In the genomic region with DNA sequence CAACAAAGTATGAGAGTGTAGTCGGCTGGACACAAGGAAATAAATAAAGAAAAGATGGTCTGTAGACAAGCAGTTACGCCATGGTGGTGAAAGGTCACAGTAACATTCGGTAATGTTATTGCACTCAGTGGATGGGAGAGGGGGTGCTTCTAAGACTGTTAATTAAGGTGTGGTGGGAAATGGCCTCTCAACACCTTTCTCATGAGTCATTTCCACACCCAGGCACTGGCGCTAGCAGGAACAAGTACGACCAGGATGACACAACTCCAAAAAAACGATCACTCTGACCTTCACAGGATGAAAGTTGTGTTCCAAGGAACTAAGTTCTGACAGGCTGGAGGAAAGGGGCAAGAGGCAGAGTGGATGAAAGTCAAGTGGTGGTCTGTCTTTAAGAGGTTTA, we compare ENCODE assay signal across 23 mouse cellular contexts. TPM values are rescaled to one million over a fixed set of nuclear protein-coding genes. Genes with fewer than 3 reads are reported as not detected.
A peak's percentile ranks its signal among the peaks of the same experiment; 100 is the strongest.
DNase-seq lines count a peak whose midpoint lies in the region; ATAC-seq and TF ChIP-seq lines count a peak whose summit lies in the region.
"Had no signal": no experiment of that assay in that cellular context is flagged by ENCODE, and none has a peak within 500 bp of the region (broad histone marks: within the 10 kb centered on the region; RNA-seq: fewer than 3 reads in every experiment).

No protein-coding gene starts in this region.

- no peak overlapping the region for H3K4me3 ChIP-seq in heart, embryonic 12.5 days
- H3K4me3 ChIP-seq in heart, embryonic 10.5 days: no peak overlapping the region
- H3K4me3 ChIP-seq in intestine, embryonic 16.5 days (ENCODE audit: low read length): no peak overlapping the region
- no peak overlapping the region for H3K4me3 ChIP-seq in intestine, embryonic 15.5 days (replicated peaks)
- no peak overlapping the region for H3K4me3 ChIP-seq in small intestine, adult 2 months (ENCODE audit: low read depth, low read length)
- H3K4me3 ChIP-seq in forebrain, postnatal 0 days (ENCODE audit: low read depth, low read length): no peak overlapping the region
- H3K4me3 ChIP-seq: embryonic facial prominence, embryonic 15.5 days; erythroblast, embryonic 14.5 days; forebrain, embryonic 10.5 days; heart, adult 2 months; hindbrain, embryonic 13.5 days had no signal

- H3K36me3 ChIP-seq in heart, embryonic 12.5 days: no peaks in the 10 kb centered on the region
- no peaks in the 10 kb centered on the region for H3K36me3 ChIP-seq in heart, embryonic 10.5 days
- no peaks in the 10 kb centered on the region for H3K36me3 ChIP-seq in intestine, embryonic 16.5 days (ENCODE audit: control insufficient read depth, insufficient read depth, low read length)
- no peaks in the 10 kb centered on the region for H3K36me3 ChIP-seq in intestine, embryonic 15.5 days
- no peaks in the 10 kb centered on the region for H3K36me3 ChIP-seq in small intestine, adult 2 months (ENCODE audit: control insufficient read depth, insufficient read depth, low read length)
- no peaks in the 10 kb centered on the region for H3K36me3 ChIP-seq in forebrain, postnatal 0 days (ENCODE audit: insufficient read depth)
- H3K36me3 ChIP-seq: embryonic facial prominence, embryonic 15.5 days; forebrain, embryonic 10.5 days; G1E; hindbrain, embryonic 13.5 days had no signal

- H3K27me3 ChIP-seq in heart, embryonic 12.5 days (replicated peaks): no peaks in the 10 kb centered on the region
- H3K27me3 ChIP-seq in heart, embryonic 10.5 days (ENCODE audit: insufficient read depth, poor library complexity, severe bottlenecking): no peaks in the 10 kb centered on the region
- H3K27me3 ChIP-seq in intestine, embryonic 16.5 days (replicated peaks; ENCODE audit: control insufficient read depth, insufficient read depth, low read length): no peaks in the 10 kb centered on the region
- H3K27me3 ChIP-seq in intestine, embryonic 15.5 days (replicated peaks): no peaks in the 10 kb centered on the region
- H3K27me3 ChIP-seq in small intestine, adult 2 months (ENCODE audit: control insufficient read depth, insufficient read depth, low read length): no peaks in the 10 kb centered on the region
- H3K27me3 ChIP-seq in forebrain, postnatal 0 days (ENCODE audit: insufficient read depth, low read length): no peaks in the 10 kb centered on the region
- H3K27me3 ChIP-seq: embryonic facial prominence, embryonic 15.5 days; hindbrain, embryonic 13.5 days had no signal

- no peak overlapping the region for H3K4me2 ChIP-seq in heart, embryonic 12.5 days
- H3K4me2 ChIP-seq in intestine, embryonic 16.5 days (ENCODE audit: low read depth, low read length): no peak overlapping the region
- H3K4me2 ChIP-seq in intestine, embryonic 15.5 days (replicated peaks): no peak overlapping the region
- H3K4me2 ChIP-seq in forebrain, postnatal 0 days (ENCODE audit: low read depth): no peak overlapping the region
- H3K4me2 ChIP-seq: embryonic facial prominence, embryonic 15.5 days; hindbrain, embryonic 13.5 days had no signal

- no peak for TF ChIP-seq CTCF in small intestine, adult 2 months (IDR thresholded peaks at IDR 0.05; ENCODE audit: extremely low read depth, insufficient read length, insufficient replicate concordance, low read depth, low read length)
- no peak for TF ChIP-seq CTCF in forebrain, postnatal 0 days (IDR thresholded peaks at IDR 0.05; ENCODE audit: low read depth)

- H3K27ac ChIP-seq in heart, embryonic 12.5 days (ENCODE audit: poor library complexity, severe bottlenecking): peak overlapping the region; percentile 29; the same call in 1 of the 2 replicates
- H3K27ac ChIP-seq in heart, embryonic 10.5 days: no peak overlapping the region
- no peak overlapping the region for H3K27ac ChIP-seq in intestine, embryonic 16.5 days (ENCODE audit: low read length)
- no peak overlapping the region for H3K27ac ChIP-seq in intestine, embryonic 15.5 days
- H3K27ac ChIP-seq in small intestine, adult 2 months (ENCODE audit: insufficient read depth, low read depth, low read length): peak overlapping the region; percentile 74
- H3K27ac ChIP-seq in forebrain, postnatal 0 days (ENCODE audit: low read depth, low read length): no peak overlapping the region
- H3K27ac ChIP-seq: embryonic facial prominence, embryonic 15.5 days; forebrain, embryonic 10.5 days; heart, adult 2 months; hindbrain, embryonic 13.5 days; hindbrain, postnatal 0 days had no signal

- no peak for DNase-seq in heart, embryonic 10.5 days (ENCODE audit: low spot score)
- DNase-seq in ZHBTc4 (ENCODE audit: low read depth, low spot score): peak; percentile 42
- DNase-seq in forebrain, postnatal 0 days: no peak
- DNase-seq in cerebellum, postnatal 14 days: no peak
- DNase-seq: adrenal gland, postnatal 14 days; cerebellum, adult 18-20 months; cerebellum, adult 9-11 months; embryo, embryonic 11 days; gastrocnemius, postnatal 36 days; heart, adult 2 months; kidney, adult 11 months; kidney, adult 9 months had no signal

- H3K9ac ChIP-seq in heart, embryonic 12.5 days: no peak overlapping the region
- no peak overlapping the region for H3K9ac ChIP-seq in intestine, embryonic 16.5 days (ENCODE audit: low read depth, low read length)
- H3K9ac ChIP-seq in intestine, embryonic 15.5 days: no peak overlapping the region
- H3K9ac ChIP-seq in forebrain, postnatal 0 days: no peak overlapping the region
- H3K9ac ChIP-seq: embryonic facial prominence, embryonic 15.5 days; hindbrain, embryonic 13.5 days had no signal

- no peak for TF ChIP-seq POLR2A in small intestine, adult 2 months (IDR thresholded peaks at IDR 0.05; ENCODE audit: low read depth, low read length)

- peaks cover 26% of the 10 kb centered on the region for H3K4me1 ChIP-seq in heart, embryonic 12.5 days (replicated peaks)
- H3K4me1 ChIP-seq in heart, embryonic 10.5 days: peaks cover 21% of the 10 kb centered on the region
- H3K4me1 ChIP-seq in intestine, embryonic 16.5 days (ENCODE audit: control insufficient read depth, insufficient read depth, low read length): 0 out of 2 replicates have a peak, but pooled peaks cover 4% of the 10 kb centered on the region
- H3K4me1 ChIP-seq in intestine, embryonic 15.5 days (replicated peaks): peaks cover 3% of the 10 kb centered on the region; the same call in 1 of the 2 replicates
- peaks cover 11% of the 10 kb centered on the region for H3K4me1 ChIP-seq in small intestine, adult 2 months (ENCODE audit: control insufficient read depth, insufficient read depth, insufficient read length, low read length)
- H3K4me1 ChIP-seq in forebrain, postnatal 0 days (ENCODE audit: insufficient read depth): no peaks in the 10 kb centered on the region

- no peaks in the 10 kb centered on the region for H3K9me3 ChIP-seq in heart, embryonic 12.5 days (replicated peaks)
- no peaks in the 10 kb centered on the region for H3K9me3 ChIP-seq in heart, embryonic 10.5 days
- H3K9me3 ChIP-seq in intestine, embryonic 16.5 days (ENCODE audit: control insufficient read depth, low read length): no peaks in the 10 kb centered on the region
- no peaks in the 10 kb centered on the region for H3K9me3 ChIP-seq in intestine, embryonic 15.5 days
- no peaks in the 10 kb centered on the region for H3K9me3 ChIP-seq in forebrain, postnatal 0 days (ENCODE audit: low read length)
- H3K9me3 ChIP-seq: embryonic facial prominence, embryonic 15.5 days; forebrain, embryonic 10.5 days; G1E; hindbrain, embryonic 13.5 days had no signal

- 30% methylated on average over 6 of the region's 6 CpGs for WGBS in heart, embryonic 12.5 days
- 42% methylated on average over 6 of the region's 6 CpGs for WGBS in heart, embryonic 10.5 days
- 41% methylated on average over 6 of the region's 6 CpGs for WGBS in intestine, embryonic 16.5 days
- 50% methylated on average over 6 of the region's 6 CpGs for WGBS in intestine, embryonic 15.5 days
- WGBS in small intestine, adult 2 months: 26% methylated on average over 6 of the region's 6 CpGs
- WGBS in forebrain, postnatal 0 days: 84% methylated on average over 6 of the region's 6 CpGs

- no peak for ATAC-seq in heart, embryonic 12.5 days (ENCODE audit: insufficient number of reproducible peaks, low FRiP score)
- peak; percentile 10; the same call in 1 of the 2 replicates for ATAC-seq in intestine, embryonic 16.5 days
- no peak for ATAC-seq in intestine, embryonic 15.5 days
- no peak for ATAC-seq in forebrain, postnatal 0 days
- ATAC-seq: forebrain, embryonic 14.5 days; hindbrain, postnatal 0 days had no signal

RNA-seq across cellular contexts. Expression of gene Cemip2, which starts 4.5 kb away (rescaled TPM):
- polyA plus RNA-seq in heart, embryonic 12.5 days (2016; fragmentation: Nextera tagmentation; extraction: Ambion mirVana): 116 and 122 TPM in 2 replicates
- polyA plus RNA-seq in heart, embryonic 10.5 days (2016; fragmentation: Nextera tagmentation; extraction: Ambion mirVana): 63.1 and 110 TPM in 2 replicates
- 7.3 and 8.0 TPM in 2 replicates for polyA plus RNA-seq in intestine, embryonic 16.5 days (2015; fragmentation: Nextera tagmentation; extraction: Ambion mirVana)
- 11.1 and 12.0 TPM in 2 replicates for polyA plus RNA-seq in intestine, embryonic 15.5 days (2015; fragmentation: Nextera tagmentation; extraction: Ambion mirVana)
- polyA plus RNA-seq in small intestine, adult 2 months (2012; rRNA removed): 2.0 and 3.8 TPM in 2 replicates
- 30.7 and 42.5 TPM in 2 replicates for total RNA-seq in forebrain, postnatal 0 days (2014; rRNA removed)
- 13.4 and 17.4 TPM in 2 replicates for polyA plus RNA-seq in forebrain, postnatal 0 days (2015; fragmentation: Nextera tagmentation; extraction: Ambion mirVana)

Comparison
In these comparisons a context has a peak if more than half of its experiments do, and no peak if none do; other contexts are left out.
1. H3K27ac ChIP-seq: peak in heart, embryonic 12.5 days (single experiment) and small intestine, adult 2 months (single experiment); none in heart, embryonic 10.5 days (single experiment), intestine, embryonic 16.5 days (single experiment), intestine, embryonic 15.5 days (single experiment) and forebrain, postnatal 0 days (single experiment).